31 mouse cellular contexts compared by ENCODE assay signal in genomic region chr1:34962508-34962885, GRCm38 (mm10).
A peak's percentile ranks its signal among the peaks of the same experiment; 100 is the strongest.
DNase-seq lines count a peak whose midpoint lies in the region; ATAC-seq and TF ChIP-seq lines count a peak whose summit lies in the region.
"Had no signal": no experiment of that assay in that cellular context is flagged by ENCODE, and none has a peak within 500 bp of the region (broad histone marks: within the 10 kb centered on the region; RNA-seq: fewer than 3 reads in every experiment).

No protein-coding gene starts in this region.

- no peaks in the 10 kb centered on the region for H3K36me3 ChIP-seq in forebrain, embryonic 15.5 days
- H3K36me3 ChIP-seq in forebrain, postnatal 0 days (ENCODE audit: insufficient read depth), result no peaks in the 10 kb centered on the region
- no peaks in the 10 kb centered on the region for H3K36me3 ChIP-seq in hindbrain, postnatal 0 days (ENCODE audit: insufficient read depth, low read length)
- H3K36me3 ChIP-seq in hindbrain, embryonic 14.5 days (replicated peaks; ENCODE audit: control insufficient read depth, insufficient read depth), result no peaks in the 10 kb centered on the region
- H3K36me3 ChIP-seq in midbrain, embryonic 16.5 days (ENCODE audit: control insufficient read depth, insufficient read depth, low read length), result no peaks in the 10 kb centered on the region
- H3K36me3 ChIP-seq: embryonic facial prominence, embryonic 12.5 days; G1E; heart, embryonic 13.5 days; limb, embryonic 13.5 days; liver, embryonic 12.5 days; neural tube, embryonic 15.5 days had no signal

- no peak overlapping the region for H3K4me3 ChIP-seq in forebrain, embryonic 15.5 days
- no peak overlapping the region for H3K4me3 ChIP-seq in forebrain, postnatal 0 days (ENCODE audit: low read depth, low read length)
- H3K4me3 ChIP-seq in hindbrain, postnatal 0 days (ENCODE audit: low read length), result no peak overlapping the region
- no peak overlapping the region for H3K4me3 ChIP-seq in hindbrain, embryonic 14.5 days (replicated peaks; ENCODE audit: low read length)
- H3K4me3 ChIP-seq in midbrain, embryonic 16.5 days (ENCODE audit: low read depth, low read length), result no peak overlapping the region
- H3K4me3 ChIP-seq: embryonic facial prominence, embryonic 12.5 days; heart, embryonic 13.5 days; limb, embryonic 13.5 days; liver, embryonic 12.5 days; neural tube, embryonic 15.5 days had no signal

- H3K27me3 ChIP-seq in forebrain, embryonic 15.5 days, result no peaks in the 10 kb centered on the region
- H3K27me3 ChIP-seq in forebrain, postnatal 0 days (ENCODE audit: insufficient read depth, low read length), result no peaks in the 10 kb centered on the region
- H3K27me3 ChIP-seq in hindbrain, postnatal 0 days (ENCODE audit: insufficient read depth, low read length), result no peaks in the 10 kb centered on the region
- H3K27me3 ChIP-seq in hindbrain, embryonic 14.5 days (ENCODE audit: control insufficient read depth, insufficient read depth, low read length), result no peaks in the 10 kb centered on the region
- H3K27me3 ChIP-seq in midbrain, embryonic 16.5 days (ENCODE audit: control insufficient read depth, insufficient read depth, low read depth, low read length), result no peaks in the 10 kb centered on the region
- H3K27me3 ChIP-seq: embryonic facial prominence, embryonic 12.5 days; heart, embryonic 13.5 days; limb, embryonic 13.5 days; liver, embryonic 12.5 days; neural tube, embryonic 15.5 days had no signal

- no peak overlapping the region for H3K9ac ChIP-seq in forebrain, embryonic 15.5 days (replicated peaks)
- no peak overlapping the region for H3K9ac ChIP-seq in forebrain, postnatal 0 days
- no peak overlapping the region for H3K9ac ChIP-seq in hindbrain, postnatal 0 days (replicated peaks; ENCODE audit: low read length)
- no peak overlapping the region for H3K9ac ChIP-seq in hindbrain, embryonic 14.5 days
- H3K9ac ChIP-seq in midbrain, embryonic 16.5 days (ENCODE audit: low read depth, low read length), result no peak overlapping the region
- H3K9ac ChIP-seq: embryonic facial prominence, embryonic 12.5 days; heart, embryonic 13.5 days; limb, embryonic 13.5 days; liver, embryonic 12.5 days; liver, postnatal 0 days; neural tube, embryonic 15.5 days had no signal

- H3K9me3 ChIP-seq in forebrain, embryonic 15.5 days, result no peaks in the 10 kb centered on the region
- H3K9me3 ChIP-seq in forebrain, postnatal 0 days (ENCODE audit: low read length), result no peaks in the 10 kb centered on the region
- no peaks in the 10 kb centered on the region for H3K9me3 ChIP-seq in hindbrain, postnatal 0 days (ENCODE audit: low read length)
- H3K9me3 ChIP-seq in hindbrain, embryonic 14.5 days (ENCODE audit: control insufficient read depth, low read length), result no peaks in the 10 kb centered on the region; the same call in 1 of the 2 replicates
- H3K9me3 ChIP-seq in midbrain, embryonic 16.5 days (replicated peaks; ENCODE audit: control insufficient read depth, low read length, poor library complexity, severe bottlenecking), result no peaks in the 10 kb centered on the region
- H3K9me3 ChIP-seq: G1E; neural tube, embryonic 15.5 days had no signal

- WGBS in forebrain, embryonic 15.5 days, result 70% methylated on average over 6 of the region's 6 CpGs
- WGBS in forebrain, postnatal 0 days, result 63% methylated on average over 6 of the region's 6 CpGs
- 65% methylated on average over 6 of the region's 6 CpGs for WGBS in hindbrain, postnatal 0 days
- 64% methylated on average over 6 of the region's 6 CpGs for WGBS in hindbrain, embryonic 14.5 days
- WGBS in midbrain, embryonic 16.5 days, result 58% methylated on average over 6 of the region's 6 CpGs

- H3K4me2 ChIP-seq in forebrain, embryonic 15.5 days (replicated peaks), result no peak overlapping the region
- H3K4me2 ChIP-seq in forebrain, postnatal 0 days (ENCODE audit: low read depth), result no peak overlapping the region
- H3K4me2 ChIP-seq in hindbrain, postnatal 0 days (ENCODE audit: low read depth, low read length), result no peak overlapping the region
- no peak overlapping the region for H3K4me2 ChIP-seq in hindbrain, embryonic 14.5 days (replicated peaks)
- no peak overlapping the region for H3K4me2 ChIP-seq in midbrain, embryonic 16.5 days (ENCODE audit: low read length)
- H3K4me2 ChIP-seq: embryonic facial prominence, embryonic 12.5 days; heart, embryonic 13.5 days; limb, embryonic 13.5 days; liver, embryonic 12.5 days; neural tube, embryonic 15.5 days had no signal

- no peaks in the 10 kb centered on the region for H3K4me1 ChIP-seq in forebrain, embryonic 15.5 days
- H3K4me1 ChIP-seq in forebrain, postnatal 0 days (ENCODE audit: insufficient read depth), result no peaks in the 10 kb centered on the region
- no peaks in the 10 kb centered on the region for H3K4me1 ChIP-seq in hindbrain, postnatal 0 days (ENCODE audit: insufficient read depth, low read length)
- 0 out of 2 replicates have a peak, but pooled peaks cover 4% of the 10 kb centered on the region for H3K4me1 ChIP-seq in hindbrain, embryonic 14.5 days (replicated peaks; ENCODE audit: control insufficient read depth, insufficient read depth, low read length)
- peaks cover 3% of the 10 kb centered on the region; the same call in 1 of the 2 replicates for H3K4me1 ChIP-seq in midbrain, embryonic 16.5 days (ENCODE audit: control insufficient read depth, insufficient read depth, low read length)
- H3K4me1 ChIP-seq: embryonic facial prominence, embryonic 12.5 days; heart, embryonic 13.5 days; limb, embryonic 13.5 days; liver, embryonic 12.5 days; neural tube, embryonic 15.5 days had no signal

- H3K27ac ChIP-seq in forebrain, embryonic 15.5 days (replicated peaks), result peak overlapping the region; percentile 24; the same call in 1 of the 2 replicates
- H3K27ac ChIP-seq in forebrain, postnatal 0 days (ENCODE audit: low read depth, low read length), result no peak overlapping the region
- H3K27ac ChIP-seq in hindbrain, postnatal 0 days, result no peak overlapping the region; the same call in 1 of the 2 replicates
- H3K27ac ChIP-seq in hindbrain, embryonic 14.5 days, result no peak overlapping the region
- H3K27ac ChIP-seq in midbrain, embryonic 16.5 days (ENCODE audit: low read length), result no peak overlapping the region
- H3K27ac ChIP-seq: embryonic facial prominence, embryonic 12.5 days; heart, embryonic 13.5 days; kidney, postnatal 0 days; limb, embryonic 13.5 days; liver, embryonic 12.5 days; neural tube, embryonic 15.5 days; stomach, postnatal 0 days had no signal

- TF ChIP-seq CTCF in forebrain, postnatal 0 days (IDR thresholded peaks at IDR 0.05; ENCODE audit: low read depth), result no peak
- TF ChIP-seq CTCF in hindbrain, postnatal 0 days (IDR thresholded peaks at IDR 0.05; ENCODE audit: low read depth), result no peak

- no peak for DNase-seq in forebrain, postnatal 0 days
- DNase-seq in hindbrain, postnatal 0 days (ENCODE audit: low spot score), result no peak
- no peak for DNase-seq in hindbrain, embryonic 14.5 days (ENCODE audit: low spot score)
- peak; percentile 5 for DNase-seq in ZHBTc4 (ENCODE audit: low read depth, low spot score)
- no peak for DNase-seq in adrenal gland, postnatal 14 days
- DNase-seq: adrenal gland, postnatal 10 days; cerebellum, adult 11-12 months; cerebellum, adult 9-11 months; embryo, embryonic 11 days; gastrocnemius, postnatal 14 days; heart, adult 18-20 months; heart, postnatal 10 days; kidney, adult 8-10 months; kidney, postnatal 4 days; liver, postnatal 0 days; lung, postnatal 36 days; right cerebral cortex, adult 18-20 months; spleen, adult 18-20 months; thymus, adult 18-20 months; thymus, postnatal 25 days had no signal

- ATAC-seq in forebrain, embryonic 15.5 days (replicated peaks), result no peak
- ATAC-seq in forebrain, postnatal 0 days, result no peak; the same call in 1 of the 2 replicates
- peak; percentile 34; the same call in 1 of the 2 replicates for ATAC-seq in hindbrain, postnatal 0 days
- ATAC-seq in hindbrain, embryonic 14.5 days (ENCODE audit: low FRiP score), result no peak
- ATAC-seq in midbrain, embryonic 16.5 days, result peak; percentile 80
- ATAC-seq: intestine, embryonic 16.5 days; liver, embryonic 12.5 days; liver, postnatal 0 days had no signal

Comparison
In these comparisons a context has a peak if more than half of its experiments do, and no peak if none do; other contexts are left out.
1. ATAC-seq: peak in hindbrain, postnatal 0 days (single experiment) and midbrain, embryonic 16.5 days (single experiment); none in forebrain, embryonic 15.5 days (single experiment), forebrain, postnatal 0 days (single experiment) and hindbrain, embryonic 14.5 days (single experiment).